Mouse (Mus musculus): Measurements from ENCODE around the gene Pgap1. TPM values are rescaled to one million over a fixed set of nuclear protein-coding genes. Genes with fewer than 3 reads are reported as not detected.

Gene Pgap1
- polyA plus RNA-seq, 1 experiment, result 1.1 TPM

GRCm38 (mm10) chr1:54531170-54531569, 26.3 kb downstream of the Pgap1 start:
- no peak overlapping the region for H3K27ac ChIP-seq (ENCODE audit: control insufficient read depth, insufficient read depth, low read length)
- H3K27me3 ChIP-seq (ENCODE audit: control insufficient read depth, insufficient read depth, low read length), result no peaks in the 10 kb centered on the region
- 69% methylated on average over 6 of the region's 6 CpGs for WGBS
- H3K4me3 ChIP-seq (ENCODE audit: control insufficient read depth, insufficient read depth, low read length), result no peak overlapping the region
- no peak for TF ChIP-seq CTCF (IDR thresholded peaks at IDR 0.05; ENCODE audit: borderline replicate concordance, control insufficient read depth, extremely low read depth, insufficient read depth, low read length, poor library complexity)
- TF ChIP-seq POLR2A (IDR thresholded peaks at IDR 0.05; ENCODE audit: control insufficient read depth, extremely low read depth, insufficient read depth, low read length, poor library complexity), result no peak
- no peaks in the 10 kb centered on the region for H3K36me3 ChIP-seq (ENCODE audit: control insufficient read depth, insufficient read depth, low read length)
- no peaks in the 10 kb centered on the region for H3K4me1 ChIP-seq (replicated peaks; ENCODE audit: control insufficient read depth, insufficient read depth, low read length)
- no peak for DNase-seq

DNA sequence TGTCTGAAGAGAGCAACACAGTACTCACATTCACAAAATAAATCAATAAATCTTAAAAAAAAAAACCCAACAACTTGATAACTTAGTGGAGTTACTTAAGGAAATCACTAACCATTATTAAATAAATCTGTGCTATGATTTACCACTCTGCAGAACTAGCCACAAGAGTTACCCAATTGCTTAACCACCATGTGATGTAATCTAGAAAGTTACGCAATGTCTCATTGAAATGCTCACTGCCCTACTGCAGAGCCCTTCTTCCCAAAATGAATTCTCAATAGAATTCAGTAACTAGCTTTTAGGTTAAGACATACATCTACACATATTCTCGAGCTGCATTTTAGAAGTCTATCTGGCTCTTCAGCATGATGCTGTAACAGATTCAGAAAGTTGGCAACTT, 33.8 kb downstream of the Pgap1 start:
- Histone ChIP-seq H3K27ac (ENCODE audit: control insufficient read depth, insufficient read depth, low read length) (no peak overlapping the region), H3K36me3 (ENCODE audit: control insufficient read depth, insufficient read depth, low read length) (no peaks in the 10 kb centered on the region), H3K4me1 (replicated peaks; ENCODE audit: control insufficient read depth, insufficient read depth, low read length) (no peaks in the 10 kb centered on the region), H3K4me3 (ENCODE audit: control insufficient read depth, insufficient read depth, low read length) (no peak overlapping the region), H3K27me3 (ENCODE audit: control insufficient read depth, insufficient read depth, low read length) (no peaks in the 10 kb centered on the region)
- TF ChIP-seq CTCF (IDR thresholded peaks at IDR 0.05; ENCODE audit: borderline replicate concordance, control insufficient read depth, extremely low read depth, insufficient read depth, low read length, poor library complexity) (no peak), POLR2A (IDR thresholded peaks at IDR 0.05; ENCODE audit: control insufficient read depth, extremely low read depth, insufficient read depth, low read length, poor library complexity) (no peak)
- DNase-seq, result no peak
- 87% methylated on average over 2 of the region's 2 CpGs for WGBS

GRCm38 (mm10) chr1:54520062-54520577, 37.4 kb downstream of the Pgap1 start:
- 88% methylated on average over 5 of the region's 5 CpGs for WGBS

DNA sequence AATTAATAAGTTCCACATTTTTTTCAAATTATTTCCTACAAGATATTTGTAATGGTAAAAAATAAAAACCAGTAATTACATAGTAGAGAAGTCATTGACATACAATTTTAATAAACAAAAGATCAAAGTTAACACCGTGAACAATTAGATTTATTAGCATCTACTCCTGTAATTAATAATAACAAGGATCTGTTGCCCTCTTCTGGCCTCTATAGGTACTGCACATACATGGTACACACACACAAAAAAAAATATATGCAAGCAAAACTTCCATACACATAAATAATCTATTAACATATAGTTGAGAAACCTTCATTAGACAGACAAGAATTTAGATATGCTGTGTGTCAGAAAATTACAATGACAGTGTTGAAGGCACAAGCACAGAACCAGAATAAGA, 43.6 kb downstream of the Pgap1 start:
- H3K4me1 ChIP-seq (replicated peaks; ENCODE audit: control insufficient read depth, insufficient read depth, low read length), result no peaks in the 10 kb centered on the region
- no peak overlapping the region for H3K27ac ChIP-seq (ENCODE audit: control insufficient read depth, insufficient read depth, low read length)
- no peaks in the 10 kb centered on the region for H3K27me3 ChIP-seq (ENCODE audit: control insufficient read depth, insufficient read depth, low read length)
- no peak overlapping the region for H3K4me3 ChIP-seq (ENCODE audit: control insufficient read depth, insufficient read depth, low read length)
- WGBS, result 84% methylated on average over 1 of the region's 1 CpGs
- no peak for TF ChIP-seq POLR2A (IDR thresholded peaks at IDR 0.05; ENCODE audit: control insufficient read depth, extremely low read depth, insufficient read depth, low read length, poor library complexity)
- DNase-seq, result peak; percentile 26
- no peaks in the 10 kb centered on the region for H3K36me3 ChIP-seq (ENCODE audit: control insufficient read depth, insufficient read depth, low read length)

More at GRCm38 (mm10) chr1:54520062-54520577, 37.4 kb downstream of the Pgap1 start:
- Histone ChIP-seq H3K27me3 (ENCODE audit: control insufficient read depth, insufficient read depth, low read length) (no peaks in the 10 kb centered on the region), H3K4me3 (ENCODE audit: control insufficient read depth, insufficient read depth, low read length) (no peak overlapping the region), H3K36me3 (ENCODE audit: control insufficient read depth, insufficient read depth, low read length) (no peaks in the 10 kb centered on the region), H3K4me1 (replicated peaks; ENCODE audit: control insufficient read depth, insufficient read depth, low read length) (no peaks in the 10 kb centered on the region), H3K27ac (ENCODE audit: control insufficient read depth, insufficient read depth, low read length) (no peak overlapping the region)
- DNase-seq, result no peak
- TF ChIP-seq POLR2A (IDR thresholded peaks at IDR 0.05; ENCODE audit: control insufficient read depth, extremely low read depth, insufficient read depth, low read length, poor library complexity) (no peak), CTCF (IDR thresholded peaks at IDR 0.05; ENCODE audit: borderline replicate concordance, control insufficient read depth, extremely low read depth, insufficient read depth, low read length, poor library complexity) (no peak)

- TF ChIP-seq CTCF (IDR thresholded peaks at IDR 0.05; ENCODE audit: borderline replicate concordance, control insufficient read depth, extremely low read depth, insufficient read depth, low read length, poor library complexity), result no peak
- no peak overlapping the region for H3K27ac ChIP-seq (ENCODE audit: control insufficient read depth, insufficient read depth, low read length)
- no peak for DNase-seq
- no peaks in the 10 kb centered on the region for H3K36me3 ChIP-seq (ENCODE audit: control insufficient read depth, insufficient read depth, low read length)
- peaks cover 6% of the 10 kb centered on the region for H3K4me1 ChIP-seq (replicated peaks; ENCODE audit: control insufficient read depth, insufficient read depth, low read length)
- H3K27me3 ChIP-seq (ENCODE audit: control insufficient read depth, insufficient read depth, low read length), result no peaks in the 10 kb centered on the region
- WGBS, result 98% methylated on average over 2 of the region's 2 CpGs
- no peak overlapping the region for H3K4me3 ChIP-seq (ENCODE audit: control insufficient read depth, insufficient read depth, low read length)
These were observed 59.0 kb downstream of the Pgap1 start for GRCm38 (mm10) chr1:54498496-54498895.

DNA sequence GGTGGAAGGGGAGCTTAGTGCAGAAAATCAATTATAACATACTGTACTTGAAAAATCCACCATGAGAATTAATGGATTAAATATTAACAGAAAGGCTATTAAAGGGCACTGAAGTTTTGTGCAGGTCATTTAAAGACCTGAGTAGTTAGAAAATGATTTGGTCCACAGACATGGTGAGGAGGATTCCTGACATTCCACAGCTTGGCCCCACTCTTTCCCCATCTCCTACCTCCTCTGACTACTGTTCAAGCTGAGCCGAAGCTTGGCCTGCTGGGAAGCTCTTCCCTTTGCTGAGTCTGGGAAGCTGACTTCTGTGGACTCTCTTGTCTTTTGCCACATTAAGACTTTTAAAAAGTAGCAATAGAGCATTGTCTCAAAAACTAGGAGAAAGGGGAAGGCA, 61.2 kb downstream of the Pgap1 start:
- Histone ChIP-seq H3K4me1 (replicated peaks; ENCODE audit: control insufficient read depth, insufficient read depth, low read length) (peaks cover 8% of the 10 kb centered on the region), H3K4me3 (ENCODE audit: control insufficient read depth, insufficient read depth, low read length) (no peak overlapping the region), H3K27ac (ENCODE audit: control insufficient read depth, insufficient read depth, low read length) (no peak overlapping the region), H3K36me3 (ENCODE audit: control insufficient read depth, insufficient read depth, low read length) (no peaks in the 10 kb centered on the region), H3K27me3 (ENCODE audit: control insufficient read depth, insufficient read depth, low read length) (no peaks in the 10 kb centered on the region)
- no peak for DNase-seq
- TF ChIP-seq POLR2A (IDR thresholded peaks at IDR 0.05; ENCODE audit: control insufficient read depth, extremely low read depth, insufficient read depth, low read length, poor library complexity) (no peak), CTCF (IDR thresholded peaks at IDR 0.05; ENCODE audit: borderline replicate concordance, control insufficient read depth, extremely low read depth, insufficient read depth, low read length, poor library complexity) (no peak)
- WGBS, result 93% methylated on average over 1 of the region's 1 CpGs

GRCm38 (mm10) chr1:54493496-54493895, 64.0 kb downstream of the Pgap1 start:
- H3K36me3 ChIP-seq (ENCODE audit: control insufficient read depth, insufficient read depth, low read length), result no peaks in the 10 kb centered on the region
- 12% methylated on average over 3 of the region's 3 CpGs for WGBS
- no peak for TF ChIP-seq POLR2A (IDR thresholded peaks at IDR 0.05; ENCODE audit: control insufficient read depth, extremely low read depth, insufficient read depth, low read length, poor library complexity)
- no peak for TF ChIP-seq CTCF (IDR thresholded peaks at IDR 0.05; ENCODE audit: borderline replicate concordance, control insufficient read depth, extremely low read depth, insufficient read depth, low read length, poor library complexity)
- H3K27me3 ChIP-seq (ENCODE audit: control insufficient read depth, insufficient read depth, low read length), result no peaks in the 10 kb centered on the region
- H3K27ac ChIP-seq (ENCODE audit: control insufficient read depth, insufficient read depth, low read length), result peak overlapping the region; percentile 74
- no peak overlapping the region for H3K4me3 ChIP-seq (ENCODE audit: control insufficient read depth, insufficient read depth, low read length)
- peaks cover 8% of the 10 kb centered on the region for H3K4me1 ChIP-seq (replicated peaks; ENCODE audit: control insufficient read depth, insufficient read depth, low read length)
- DNase-seq, result peak; percentile 66

Measured in thymus, adult 2 months (tissue).